Mouse (Mus musculus) layer of hippocampus, postnatal 36 days (tissue): ENCODE measurements around the gene Hopx. TPM values are rescaled to one million over a fixed set of nuclear protein-coding genes. Genes with fewer than 3 reads are reported as not detected.
A peak's percentile ranks its signal among the peaks of the same experiment; 100 is the strongest.
"Not testable (repeated sequence)": the region's sequence is repeated elsewhere in the genome, so short reads cannot be mapped to it uniquely, and the experiment has no call there.

ENCODE experiments used
- DNase-seq, 2 experiments: peaks; one replicate each; pipeline ENCODE4 v3.0.0; 2022
- total RNA-seq, 2 experiments: library from RNA; stranded (reverse); gene quantifications; 2 replicates each; pipeline ENCODE4 v1.2.3; 2021

Gene Hopx
- total RNA-seq, 2 experiments from 2014 or later: 85.0 to 92.8 TPM

DNA sequence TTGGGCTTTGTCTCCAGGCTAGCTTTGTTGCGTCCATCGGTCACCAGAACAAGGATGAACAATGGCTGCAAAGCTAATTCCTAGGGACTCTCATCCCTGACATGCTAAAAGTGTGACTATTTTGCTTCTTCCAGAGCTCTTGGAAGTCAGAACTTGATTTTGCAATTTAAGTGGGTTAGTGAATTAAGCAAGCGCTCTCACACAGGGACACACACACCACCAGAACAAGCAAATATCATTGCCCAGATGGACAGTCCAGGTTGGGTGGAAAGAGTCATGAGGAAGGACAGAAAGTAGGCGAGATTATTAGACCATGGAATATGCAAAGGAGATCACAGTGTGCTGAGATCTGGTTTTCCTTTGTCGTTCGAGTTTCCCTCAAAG is 14.9 kb downstream of the Hopx start:
- no peak for DNase-seq

DNA sequence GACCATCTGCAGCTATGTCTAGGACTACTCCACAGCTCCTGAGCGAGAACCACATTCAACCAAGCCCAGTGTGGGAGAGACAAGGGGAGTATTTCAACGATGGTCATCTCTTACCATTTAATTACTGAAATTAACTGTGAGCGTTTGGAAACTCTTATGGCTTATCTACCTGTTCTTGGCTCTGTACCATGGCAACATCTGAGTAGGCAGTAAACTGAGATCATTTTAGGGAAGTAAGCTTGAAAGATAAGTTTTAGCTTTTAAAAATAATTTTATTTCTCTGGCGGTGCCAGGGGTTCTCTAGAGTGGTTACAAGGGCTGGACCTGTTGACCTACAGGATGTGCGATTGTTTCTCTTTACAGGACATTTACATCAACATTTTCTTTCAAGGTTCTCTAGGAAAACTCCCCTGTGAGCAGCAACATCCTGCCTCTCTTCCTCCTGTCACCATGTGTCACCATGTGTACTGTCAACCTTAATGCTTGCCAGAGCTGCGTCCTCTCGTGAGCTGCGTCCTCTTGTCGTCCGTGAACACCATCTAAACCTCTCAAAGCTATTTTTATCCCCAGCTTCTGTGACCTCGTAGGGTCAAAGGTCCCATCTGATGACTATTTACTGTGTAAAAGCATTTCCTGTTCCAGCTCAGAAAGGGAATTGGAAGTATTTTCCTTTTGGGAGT is 15.5 kb downstream of the Hopx start:
- no peak for DNase-seq

GRCm38 (mm10) chr5:77098874-77099273 is 16.0 kb downstream of the Hopx start:
- DNase-seq: no peak

DNA sequence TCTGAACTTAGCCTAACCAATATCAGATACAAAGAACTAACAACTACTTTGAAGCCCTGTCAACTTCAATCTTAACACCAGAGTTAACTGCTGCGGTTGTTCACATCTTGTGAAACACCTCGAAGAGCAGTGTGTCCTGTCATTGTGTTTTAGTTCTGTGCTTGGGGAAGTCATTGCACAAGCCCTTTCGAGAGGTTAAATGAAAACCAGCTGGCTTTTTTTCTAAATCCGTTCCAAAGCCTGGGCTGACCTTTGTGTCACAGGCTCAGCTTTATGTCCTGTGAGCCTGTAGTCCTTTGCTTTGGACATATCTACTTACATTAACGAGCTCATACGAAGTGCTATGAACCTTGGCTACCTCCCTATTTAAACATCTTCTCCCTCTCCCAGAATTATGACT is 17.2 kb downstream of the Hopx start:
- no peak for DNase-seq

DNA sequence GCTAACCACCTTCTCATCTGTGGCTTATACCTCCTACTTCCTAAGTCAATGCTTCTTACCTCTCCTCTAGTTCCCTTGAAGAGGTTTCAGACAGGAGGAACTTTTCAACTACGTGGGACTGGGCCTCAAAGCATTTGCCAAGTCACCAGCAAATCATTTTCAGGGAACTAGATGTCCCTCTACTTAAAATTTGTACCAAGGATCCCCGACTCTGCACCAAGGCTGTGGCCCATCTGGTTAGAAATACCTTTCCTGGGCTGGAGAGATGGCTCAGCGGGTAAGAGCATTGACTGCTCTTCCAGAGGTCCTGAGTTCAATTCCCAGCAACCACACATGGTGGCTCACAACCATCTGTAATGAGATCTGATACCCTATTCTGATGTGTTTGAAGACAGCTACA is 18.7 kb downstream of the Hopx start:
- DNase-seq: not testable (repeated sequence)

DNA sequence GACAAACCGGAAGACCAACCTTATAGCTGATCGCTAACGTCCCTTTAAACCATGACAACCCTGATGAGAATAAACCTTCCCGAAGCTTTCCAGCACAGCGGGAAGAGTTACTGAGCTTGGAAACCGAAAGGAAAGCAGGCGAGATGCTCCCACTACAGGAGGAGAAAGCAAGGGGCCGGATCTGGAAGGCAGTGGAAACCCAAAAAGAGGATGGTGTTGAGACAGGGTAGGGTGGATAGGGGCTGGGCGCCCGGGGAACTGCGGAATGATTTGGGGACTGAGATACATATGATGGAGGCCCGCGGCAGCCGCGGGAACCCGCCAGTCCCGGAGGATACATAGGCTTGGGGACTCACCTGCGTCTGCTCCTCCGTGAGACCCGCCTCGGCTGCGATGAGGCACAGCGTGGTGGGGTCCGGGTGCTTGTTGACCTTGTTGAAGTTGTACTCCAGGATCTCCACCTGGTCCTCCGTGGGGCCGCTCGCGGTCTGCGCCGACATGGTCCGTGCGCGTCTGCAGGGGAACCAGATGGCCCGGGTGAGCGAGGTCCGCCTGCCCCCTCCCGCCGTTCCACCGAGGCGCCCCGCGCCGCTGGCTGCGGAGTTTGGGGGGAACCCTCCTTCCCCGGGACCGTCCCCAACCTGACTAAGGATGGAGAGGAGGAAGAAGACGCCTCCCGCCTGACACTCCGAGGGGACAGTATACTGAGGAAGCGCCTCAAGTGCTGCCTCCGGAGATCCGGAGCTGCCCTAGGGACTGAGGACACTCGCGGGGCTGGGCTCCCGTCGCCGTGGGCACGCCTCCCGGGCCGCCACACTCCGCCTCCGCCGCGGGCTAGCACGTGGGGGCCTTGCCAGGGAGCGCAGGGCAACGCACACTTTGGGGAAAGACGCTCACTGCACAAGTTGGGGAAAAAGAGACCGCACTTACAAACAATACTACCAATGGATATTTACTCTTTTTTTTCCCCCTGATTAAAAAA is 20.1 kb downstream of the Hopx start:
- peak; percentile 58 to 60 for DNase-seq

GRCm38 (mm10) chr5:77093961-77094360 is 21.0 kb downstream of the Hopx start:
- DNase-seq: no peak

DNA sequence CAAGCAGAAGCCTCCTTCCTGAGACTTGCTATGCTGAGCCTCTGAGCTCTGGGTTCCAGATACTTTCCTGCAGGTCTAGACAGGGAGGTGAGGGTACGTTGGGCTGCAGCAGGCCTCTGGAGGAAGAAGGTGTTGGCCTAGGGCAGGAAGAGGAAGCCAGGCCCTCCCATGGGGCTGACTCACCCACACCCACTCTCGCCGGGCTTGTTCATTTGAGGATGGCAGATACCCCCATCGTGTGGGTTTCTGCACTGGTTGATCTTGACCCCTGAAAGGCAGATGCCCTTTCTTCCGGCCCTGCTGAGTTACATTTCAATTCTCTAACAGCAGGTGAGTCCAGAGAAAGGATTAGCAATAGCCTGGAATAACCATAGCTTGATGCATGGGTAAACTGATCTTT is 22.4 kb downstream of the Hopx start:
- no peak for DNase-seq

DNA sequence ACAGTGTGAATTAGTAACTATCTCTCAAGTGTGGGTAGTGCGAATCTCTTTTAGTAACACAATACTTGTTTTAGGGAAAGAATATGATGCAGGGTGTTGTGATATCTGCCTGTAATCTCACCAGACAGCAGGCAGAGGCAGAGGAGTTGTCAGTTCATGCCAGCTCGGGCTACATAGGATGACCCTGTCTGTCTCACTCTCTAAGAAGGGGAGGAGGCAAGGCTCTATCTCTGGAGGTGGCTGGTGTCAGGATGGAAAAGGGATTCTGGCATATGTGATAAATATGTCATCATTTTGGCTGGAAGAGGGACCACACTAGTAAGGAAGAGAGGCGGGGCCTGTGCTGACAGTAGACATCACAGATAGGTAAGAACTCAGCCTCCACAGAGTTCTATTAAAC is 23.0 kb downstream of the Hopx start:
- DNase-seq: no peak

GRCm38 (mm10) chr5:77090521-77091096 is 24.3 kb downstream of the Hopx start:
- DNase-seq: no peak

DNA sequence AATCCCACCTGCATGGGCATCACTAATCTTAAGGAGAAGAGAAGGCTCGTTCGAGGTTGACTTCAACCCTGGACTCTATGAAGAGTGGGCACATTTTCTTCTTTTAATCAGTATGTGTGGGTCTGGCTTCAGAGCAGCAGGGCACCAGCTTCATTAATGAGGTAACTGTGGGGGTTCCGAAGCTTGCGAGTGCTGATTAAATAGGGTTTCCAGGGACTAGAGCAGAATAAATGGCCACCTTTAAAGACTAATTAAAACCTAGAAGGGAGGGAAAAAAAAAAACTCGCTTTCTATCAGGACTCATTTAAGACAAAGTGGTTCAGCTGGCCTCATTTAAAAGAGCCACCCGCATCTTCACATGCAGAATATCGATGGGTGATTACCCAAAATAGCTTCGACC is 25.0 kb downstream of the Hopx start:
- no peak for DNase-seq

DNA sequence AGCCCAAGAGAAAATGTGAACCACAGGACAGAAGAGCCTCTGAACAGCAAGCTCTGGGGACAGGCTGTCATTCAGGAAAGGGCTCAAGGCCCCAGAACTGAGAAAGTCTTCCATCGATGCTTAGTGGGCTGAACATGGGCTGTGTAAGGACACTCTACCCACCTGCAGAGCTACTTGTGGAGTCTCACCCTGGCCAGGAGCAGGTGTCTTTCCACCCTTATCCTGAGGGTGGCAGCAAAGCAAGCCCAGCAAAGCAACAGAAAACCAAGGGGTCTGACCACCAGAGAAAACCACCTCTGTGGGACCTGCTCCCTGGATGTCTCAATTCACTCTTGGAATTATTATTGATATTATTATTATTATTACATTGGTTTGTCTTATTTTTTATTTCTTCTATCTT is 25.6 kb downstream of the Hopx start:
- DNase-seq: peak; percentile 39 to 51

- no peak for DNase-seq
Measured at GRCm38 (mm10) chr5:77087122-77087521, 27.8 kb downstream of the Hopx start.

DNA sequence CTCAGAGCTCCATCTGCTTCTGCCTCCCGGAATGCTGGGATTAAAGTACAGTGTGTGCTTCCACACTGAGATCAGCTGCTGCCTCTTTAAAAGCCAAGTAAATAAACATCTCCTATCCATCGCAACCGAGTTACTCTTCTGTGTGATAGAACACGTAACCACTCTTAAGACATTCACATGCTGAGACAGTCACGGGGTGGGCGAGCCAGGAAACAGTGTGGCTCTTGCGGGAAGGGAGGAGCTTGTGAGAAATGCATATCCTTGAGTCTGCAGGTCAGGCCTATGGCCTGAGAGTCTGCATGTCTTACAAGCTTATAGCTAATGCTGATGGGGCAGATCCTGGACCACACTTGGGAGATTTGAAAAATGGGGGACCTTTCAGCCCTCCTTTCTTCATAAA is 28.4 kb downstream of the Hopx start:
- DNase-seq: no peak

DNA sequence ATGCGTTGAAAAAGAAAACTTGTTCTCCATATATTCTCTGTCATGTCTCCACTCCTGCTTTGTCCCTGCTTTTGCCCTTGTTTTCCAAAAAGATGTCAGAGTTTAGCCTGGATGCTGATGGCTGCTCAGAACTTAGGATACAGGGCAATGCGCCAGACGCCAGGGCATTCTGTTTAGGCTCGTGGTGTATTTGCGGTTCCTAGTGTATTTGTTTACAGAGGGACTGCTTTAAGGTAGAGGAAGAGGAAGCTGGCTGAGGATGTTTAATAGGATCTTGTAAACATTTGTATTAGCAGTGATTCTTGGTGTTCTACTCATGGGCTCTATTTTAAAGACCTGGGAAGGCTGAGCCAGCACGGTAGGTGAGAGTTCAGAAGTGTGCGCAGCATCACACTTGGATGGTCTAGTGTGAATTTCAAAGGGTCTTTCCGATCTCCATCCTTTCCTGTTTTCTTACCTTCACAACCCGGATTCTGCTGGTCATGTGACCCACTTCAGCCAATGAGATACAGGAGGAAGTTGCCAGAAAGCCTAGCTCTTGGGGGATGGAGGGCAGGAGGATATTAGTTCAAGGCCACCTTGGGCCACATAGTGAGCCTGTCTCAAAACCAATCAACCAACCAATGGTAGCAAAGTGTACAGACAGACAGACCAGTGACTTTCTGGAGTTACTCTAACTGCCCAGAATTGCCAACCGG is 29.0 kb downstream of the Hopx start:
- no peak for DNase-seq

DNA sequence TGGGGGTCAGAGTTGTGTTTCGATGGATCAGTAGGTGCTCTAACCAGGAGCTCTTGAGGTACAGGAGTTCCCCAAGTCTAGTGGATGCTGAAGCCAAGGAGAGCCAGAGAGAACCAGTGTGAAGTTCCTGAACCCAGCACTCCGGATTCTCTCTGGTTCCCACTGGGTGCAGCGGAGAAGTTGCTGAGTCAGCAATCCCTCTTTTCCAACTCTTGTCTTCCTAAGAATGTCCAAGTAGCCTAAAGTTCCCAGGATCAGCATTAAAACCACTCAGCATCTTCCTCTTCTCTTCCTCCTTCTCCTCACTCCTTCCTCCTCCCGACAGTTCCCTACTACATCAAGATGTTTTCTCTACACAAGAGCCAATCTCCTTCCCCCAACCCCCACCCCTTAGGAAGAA is 30.5 kb downstream of the Hopx start:
- no peak for DNase-seq

- DNase-seq: no peak
Measured at GRCm38 (mm10) chr5:77082735-77083134, 32.2 kb downstream of the Hopx start.

GRCm38 (mm10) chr5:77080761-77081160 is 34.2 kb downstream of the Hopx start:
- no peak for DNase-seq

GRCm38 (mm10) chr5:77075951-77076350 is 39.0 kb downstream of the Hopx start:
- peak in 1 of 2 experiments; percentile 32 for DNase-seq

DNA sequence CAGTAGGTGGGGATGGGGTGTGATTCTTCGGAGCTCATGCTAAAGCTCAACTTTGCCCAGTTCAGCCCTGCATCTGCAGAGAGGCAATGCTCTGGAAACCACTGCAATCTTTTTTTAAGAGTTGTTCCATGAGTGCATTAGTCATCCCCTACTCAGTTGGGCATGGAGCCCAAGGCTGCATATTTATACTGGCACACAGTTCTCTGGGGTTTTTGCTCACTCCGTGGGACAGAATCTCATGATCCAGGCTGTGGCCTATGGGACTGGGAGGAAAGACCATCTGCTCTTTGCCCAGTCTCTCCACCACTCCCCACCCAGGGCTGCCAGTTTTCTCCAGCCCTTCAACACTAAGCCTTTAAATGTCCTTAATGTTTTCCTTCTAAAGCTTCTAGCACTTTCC is 40.0 kb downstream of the Hopx start:
- peak; percentile 21 to 34 for DNase-seq

DNA sequence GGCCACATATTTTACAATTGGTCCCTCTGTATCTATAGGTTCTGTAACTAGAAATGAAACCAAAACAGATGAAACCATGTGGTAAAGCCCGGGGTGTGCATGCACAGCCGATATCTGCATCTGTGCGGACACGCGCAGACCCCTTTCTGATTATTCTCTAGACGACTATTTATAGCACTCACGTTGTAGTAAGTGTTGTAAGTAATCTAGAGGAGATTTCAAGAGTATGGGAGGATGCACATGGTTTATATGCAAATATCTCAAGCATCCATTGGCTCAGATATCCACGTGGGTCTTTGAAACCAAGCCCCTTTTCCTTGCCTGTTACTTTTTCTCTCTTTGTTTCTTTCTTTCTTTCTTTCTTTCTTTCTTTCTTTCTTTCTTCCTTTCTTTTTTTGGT is 41.1 kb downstream of the Hopx start:
- no peak for DNase-seq

DNA sequence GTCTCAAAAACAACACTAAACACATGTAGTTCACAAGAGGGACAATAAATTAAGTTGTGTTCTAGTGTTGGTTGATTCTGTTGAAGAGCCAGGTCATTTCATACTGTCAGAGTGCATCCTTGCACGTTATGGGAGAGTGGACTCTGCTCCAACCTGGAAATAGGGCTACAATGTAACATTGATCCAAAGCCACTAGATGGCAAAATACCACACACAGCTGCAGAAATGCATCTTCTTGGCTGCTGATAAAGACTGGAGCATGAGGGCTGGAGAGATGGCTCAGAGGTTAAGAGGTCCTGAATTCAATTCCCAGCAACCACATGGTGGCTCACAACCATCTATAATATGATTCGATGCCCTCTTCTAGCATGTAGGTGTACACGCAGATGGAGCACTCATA is 43.3 kb downstream of the Hopx start:
- DNase-seq: no peak

DNA sequence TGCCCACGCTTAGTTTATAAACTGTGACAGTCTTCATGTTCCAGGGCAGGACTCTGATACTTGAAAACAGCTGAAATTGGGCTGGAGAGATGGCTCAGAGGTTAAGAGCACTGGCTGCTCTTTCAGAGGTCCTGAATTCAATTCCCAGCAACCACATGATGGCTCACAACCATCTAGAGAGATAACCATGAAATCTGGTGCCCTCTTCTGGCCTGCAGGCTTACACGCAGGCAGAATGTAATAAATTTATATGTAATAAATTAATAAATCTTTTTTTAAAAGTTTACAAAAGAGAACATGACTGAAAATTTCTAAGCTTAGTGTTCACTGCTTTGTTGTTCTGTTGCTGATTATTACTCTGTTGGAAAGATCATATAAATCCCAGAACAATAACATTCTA is 43.9 kb downstream of the Hopx start:
- no peak for DNase-seq
